In the genomic region with DNA sequence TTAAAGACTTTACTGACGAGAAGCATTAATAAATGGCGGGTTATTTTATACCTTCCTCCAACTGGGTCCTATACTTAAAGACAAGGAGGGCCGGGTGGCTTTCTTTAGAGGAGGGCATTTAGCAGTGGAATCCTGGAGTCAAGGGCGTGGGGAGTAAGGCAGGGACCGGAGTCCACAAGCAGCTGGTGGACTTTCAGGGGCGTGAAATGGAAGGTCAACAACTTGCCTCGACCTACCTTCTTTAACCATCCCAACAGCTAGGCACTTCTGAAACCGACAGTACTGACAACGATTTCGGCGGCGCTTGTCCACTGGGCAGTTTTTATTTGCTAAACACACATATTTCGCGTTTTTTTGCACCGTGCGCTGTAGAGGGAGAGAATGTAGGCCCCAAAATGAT, we compare ENCODE assay signal across 18 mouse cellular contexts. TPM values are rescaled to one million over a fixed set of nuclear protein-coding genes. Genes with fewer than 3 reads are reported as not detected.
DNase-seq lines count a peak whose midpoint lies in the region; ATAC-seq and TF ChIP-seq lines count a peak whose summit lies in the region.
"Had no signal": no experiment of that assay in that cellular context is flagged by ENCODE, and none has a peak within 500 bp of the region (broad histone marks: within the 10 kb centered on the region; RNA-seq: fewer than 3 reads in every experiment).

No protein-coding gene starts in this region.

- H3K27me3 ChIP-seq in forebrain, embryonic 12.5 days = peaks cover 78% of the 10 kb centered on the region
- peaks cover 59% of the 10 kb centered on the region for H3K27me3 ChIP-seq in forebrain, embryonic 14.5 days (replicated peaks; ENCODE audit: control insufficient read depth, insufficient read depth, low read length)
- H3K27me3 ChIP-seq in C2C12 (ENCODE audit: control insufficient read depth, insufficient read depth, insufficient read length) = no peaks in the 10 kb centered on the region
- H3K27me3 ChIP-seq in forebrain, embryonic 16.5 days (replicated peaks; ENCODE audit: control insufficient read depth, insufficient read depth, low read length) = peaks cover 54% of the 10 kb centered on the region
- peaks cover 91% of the 10 kb centered on the region for H3K27me3 ChIP-seq in midbrain, embryonic 12.5 days

- 0 out of 2 replicates have a peak, but pooled peaks cover 2% of the 10 kb centered on the region for H3K9me3 ChIP-seq in forebrain, embryonic 12.5 days
- H3K9me3 ChIP-seq in forebrain, embryonic 14.5 days (replicated peaks; ENCODE audit: control insufficient read depth, low read length) = no peaks in the 10 kb centered on the region
- no peaks in the 10 kb centered on the region for H3K9me3 ChIP-seq in forebrain, embryonic 16.5 days (ENCODE audit: control insufficient read depth, low read length)
- no peaks in the 10 kb centered on the region for H3K9me3 ChIP-seq in midbrain, embryonic 12.5 days
- H3K9me3 ChIP-seq: embryonic facial prominence, embryonic 15.5 days; limb, embryonic 12.5 days had no signal

- 0 out of 2 replicates have a peak overlapping the region, but pooled peaks have one; percentile 21 for H3K9ac ChIP-seq in forebrain, embryonic 12.5 days
- H3K9ac ChIP-seq in forebrain, embryonic 14.5 days (ENCODE audit: low read length) = no peak overlapping the region
- H3K9ac ChIP-seq in forebrain, embryonic 16.5 days (replicated peaks; ENCODE audit: low read depth, low read length) = no peak overlapping the region
- H3K9ac ChIP-seq in midbrain, embryonic 12.5 days (replicated peaks) = no peak overlapping the region
- H3K9ac ChIP-seq: embryonic facial prominence, embryonic 15.5 days; limb, embryonic 12.5 days; liver, embryonic 14.5 days had no signal

- no peak for DNase-seq in forebrain, embryonic 14.5 days (ENCODE audit: low spot score)
- no peak for DNase-seq in frontal cortex, postnatal 10 days (ENCODE audit: low spot score in 2 of 2)
- no peak for DNase-seq in testis, postnatal 10 days (ENCODE audit: low spot score)
- DNase-seq in thymus, postnatal 10 days (ENCODE audit: low spot score in 2 of 2) = no peak
- DNase-seq: adrenal gland, postnatal 14 days; cerebellum, adult 18-20 months; gastrocnemius, postnatal 10 days; heart, adult 2 months; right cerebral cortex, adult 18-20 months; thymus, adult 18-20 months had no signal

- 12% methylated on average over 16 of the region's 16 CpGs for WGBS in forebrain, embryonic 12.5 days
- 47% methylated on average over 16 of the region's 16 CpGs for WGBS in forebrain, embryonic 14.5 days
- WGBS in forebrain, embryonic 16.5 days = 47% methylated on average over 16 of the region's 16 CpGs
- 3% methylated on average over 16 of the region's 16 CpGs for WGBS in midbrain, embryonic 12.5 days

- no peak for ATAC-seq in forebrain, embryonic 12.5 days (ENCODE audit: low FRiP score)
- ATAC-seq in forebrain, embryonic 14.5 days = no peak
- ATAC-seq in forebrain, embryonic 16.5 days = no peak
- ATAC-seq in midbrain, embryonic 12.5 days (ENCODE audit: low FRiP score, low read depth) = no peak
- ATAC-seq: inflammation-experienced regulatory T-cells, adult 6 months had no signal

- H3ac ChIP-seq in C2C12 (ENCODE audit: control insufficient read depth, insufficient read length, low read depth) = no peak overlapping the region

- 0 out of 2 replicates have a peak overlapping the region, but pooled peaks have one; percentile 8 for H3K4me3 ChIP-seq in forebrain, embryonic 12.5 days (replicated peaks)
- no peak overlapping the region for H3K4me3 ChIP-seq in forebrain, embryonic 14.5 days (ENCODE audit: low read depth, low read length)
- peak overlapping the region; percentile 11 for H3K4me3 ChIP-seq in C2C12 (ENCODE audit: insufficient read depth, poor library complexity, severe bottlenecking)
- peak overlapping the region; percentile 13; the same call in 1 of the 2 replicates for H3K4me3 ChIP-seq in forebrain, embryonic 16.5 days (replicated peaks; ENCODE audit: low read length)
- H3K4me3 ChIP-seq in midbrain, embryonic 12.5 days = peak overlapping the region; percentile 22
- H3K4me3 ChIP-seq: embryonic facial prominence, embryonic 15.5 days; heart, adult 2 months had no signal

- H3K4me1 ChIP-seq in forebrain, embryonic 12.5 days = peaks cover 29% of the 10 kb centered on the region
- H3K4me1 ChIP-seq in forebrain, embryonic 14.5 days (ENCODE audit: control insufficient read depth, insufficient read depth, low read length) = peaks cover 9% of the 10 kb centered on the region
- peaks cover 28% of the 10 kb centered on the region for H3K4me1 ChIP-seq in forebrain, embryonic 16.5 days (replicated peaks; ENCODE audit: control insufficient read depth, insufficient read depth, low read length)
- peaks cover 43% of the 10 kb centered on the region for H3K4me1 ChIP-seq in midbrain, embryonic 12.5 days

- peaks cover 5% of the 10 kb centered on the region for H3K79me3 ChIP-seq in C2C12 (ENCODE audit: low read depth)

- no peak overlapping the region for H3K27ac ChIP-seq in forebrain, embryonic 12.5 days
- no peak overlapping the region for H3K27ac ChIP-seq in forebrain, embryonic 14.5 days (ENCODE audit: low read depth, low read length)
- no peak overlapping the region for H3K27ac ChIP-seq in forebrain, embryonic 16.5 days (ENCODE audit: low read length)
- H3K27ac ChIP-seq in midbrain, embryonic 12.5 days (replicated peaks) = no peak overlapping the region; the same call in 1 of the 2 replicates
- H3K27ac ChIP-seq: embryonic facial prominence, embryonic 15.5 days; heart, adult 2 months; limb, embryonic 12.5 days; liver, embryonic 14.5 days had no signal

- H3K4me2 ChIP-seq in forebrain, embryonic 12.5 days = 0 out of 2 replicates have a peak overlapping the region, but pooled peaks have one; percentile 8
- no peak overlapping the region for H3K4me2 ChIP-seq in forebrain, embryonic 14.5 days (ENCODE audit: low read length)
- peak overlapping the region; percentile 3; the same call in 1 of the 2 replicates for H3K4me2 ChIP-seq in forebrain, embryonic 16.5 days (ENCODE audit: low read length)
- peak overlapping the region; percentile 22; the same call in 1 of the 2 replicates for H3K4me2 ChIP-seq in midbrain, embryonic 12.5 days (replicated peaks)
- H3K4me2 ChIP-seq: embryonic facial prominence, embryonic 15.5 days; limb, embryonic 12.5 days had no signal

- no peaks in the 10 kb centered on the region for H3K36me3 ChIP-seq in forebrain, embryonic 12.5 days (replicated peaks)
- H3K36me3 ChIP-seq in forebrain, embryonic 14.5 days (ENCODE audit: control insufficient read depth, insufficient read depth, low read length) = no peaks in the 10 kb centered on the region
- peaks cover 24% of the 10 kb centered on the region for H3K36me3 ChIP-seq in C2C12 (ENCODE audit: control insufficient read depth, insufficient read depth)
- no peaks in the 10 kb centered on the region for H3K36me3 ChIP-seq in forebrain, embryonic 16.5 days (ENCODE audit: control insufficient read depth, insufficient read depth)
- no peaks in the 10 kb centered on the region for H3K36me3 ChIP-seq in midbrain, embryonic 12.5 days
- H3K36me3 ChIP-seq: embryonic facial prominence, embryonic 15.5 days had no signal

- H3K79me2 ChIP-seq in C2C12 (ENCODE audit: control insufficient read depth, insufficient read depth) = peaks cover 22% of the 10 kb centered on the region

- no peak for TF ChIP-seq CTCF in C2C12 (IDR thresholded peaks at IDR 0.05; ENCODE audit: control insufficient read depth, insufficient read depth, insufficient read length)

TF ChIP-seq in C2C12, 6 proteins besides CTCF, POLR2A, EP300 and RAD21:
- TF ChIP-seq FOSL1 (IDR thresholded peaks at IDR 0.05; ENCODE audit: insufficient read depth, low read length, poor library complexity, severe bottlenecking) (no peak), MYOD1 (IDR thresholded peaks at IDR 0.05; ENCODE audit: control insufficient read depth, insufficient read length, low read depth) (no peak), MYOG (IDR thresholded peaks at IDR 0.05; ENCODE audit: control insufficient read depth, extremely low read depth, insufficient read length) (no peak), USF1 (IDR thresholded peaks at IDR 0.05; ENCODE audit: low read depth) (no peak), MAX (IDR thresholded peaks at IDR 0.05) (no peak), CEBPB (IDR thresholded peaks at IDR 0.05; ENCODE audit: low read depth) (no peak)

RNA-seq across cellular contexts. Expression of gene Nr4a2, which starts 13.4 kb away (rescaled TPM):
- polyA plus RNA-seq in forebrain, embryonic 12.5 days (2016; fragmentation: Nextera tagmentation; extraction: Ambion mirVana) = 18.1 and 18.7 TPM in 2 replicates
- polyA plus RNA-seq in forebrain, embryonic 14.5 days (2014; fragmentation: Nextera tagmentation; extraction: Ambion mirVana) = 8.2 and 16.1 TPM in 2 replicates
- polyA plus RNA-seq in C2C12 (2012; fragmentation: generic; extraction: Trizol) = 8.0 TPM
- 25.9 and 28.5 TPM in 2 replicates for polyA plus RNA-seq in forebrain, embryonic 16.5 days (2015; fragmentation: Nextera tagmentation; extraction: Ambion mirVana)
- 31.4 and 35.2 TPM in 2 replicates for polyA plus RNA-seq in midbrain, embryonic 12.5 days (2016; fragmentation: Nextera tagmentation; extraction: Ambion mirVana)
